Mouse (Mus musculus) stomach, embryonic 14.5 days (tissue): ENCODE results near the gene Dpagt1. TPM values are rescaled to one million over a fixed set of nuclear protein-coding genes. Genes with fewer than 3 reads are reported as not detected.

ENCODE experiments used
- ATAC-seq: fragments of 200-750 bp; cut with Nextera tagmentation; 2 replicates; pipeline ENCODE4 v1.8.0; 2017; ENCODE audit warnings: low read depth, moderate TSS enrichment; ENCODE audit not compliant: insufficient number of reproducible peaks, insufficient read depth, low FRiP score
- H3K27ac ChIP-seq: fragments of 300-500 bp; sonication (generic); 2 replicates; pipeline ENCODE4 v1.5.1; 2014; ENCODE audit warnings: mild to moderate bottlenecking, low read length, moderate library complexity, mixed read lengths
- H3K27me3 ChIP-seq: fragments of 300-500 bp; sonication (generic); 2 replicates; pipeline ENCODE4 v1.6.1; 2014; ENCODE audit warnings: low read length, control low read depth, mixed read lengths; ENCODE audit not compliant: control insufficient read depth, insufficient read depth
- H3K36me3 ChIP-seq: fragments of 300-500 bp; sonication (generic); 2 replicates; pipeline ENCODE4 v1.6.1; 2014; ENCODE audit warnings: mild to moderate bottlenecking, control low read depth, low read length, moderate library complexity, mixed read lengths; ENCODE audit not compliant: control insufficient read depth, insufficient read depth
- H3K4me1 ChIP-seq: fragments of 300-500 bp; sonication (generic); 2 replicates; pipeline ENCODE4 v1.6.1; 2014; ENCODE audit warnings: low read length, control low read depth, mixed read lengths; ENCODE audit not compliant: control insufficient read depth, insufficient read depth
- H3K4me2 ChIP-seq: fragments of 300-500 bp; sonication (generic); replicated peaks from 2 replicates; pipeline ENCODE4 v1.6.1; 2014; ENCODE audit warnings: low read depth, low read length, control low read depth
- H3K4me3 ChIP-seq: fragments of 300-500 bp; sonication (generic); 2 replicates; pipeline ENCODE4 v1.5.1; 2014; ENCODE audit warnings: low read depth, low read length, control low read depth
- H3K9ac ChIP-seq: fragments of 300-500 bp; sonication (generic); replicated peaks from 2 replicates; pipeline ENCODE4 v1.6.1; 2014; ENCODE audit warnings: low read depth, mild to moderate bottlenecking, control low read depth, low read length, moderate library complexity, mixed read lengths
- H3K9me3 ChIP-seq: fragments of 300-500 bp; sonication (generic); 2 replicates; pipeline ENCODE4 v1.6.1; 2016; ENCODE audit warnings: low read depth, low read length, control low read depth; ENCODE audit not compliant: control insufficient read depth
- WGBS: fragments of 180-500 bp; shearing (Covaris S2); extraction: QIAGEN DNeasy Blood & Tissue Kit; methylation state at CpG from one replicate; pipeline ENCODE4 v1.1.7; 2014; 5-methylcytosine and 5-hydroxymethylcytosine counted together
- polyA plus RNA-seq: library from polyadenylated mRNA; unstranded; fragments of >200 nt; fragmentation: Nextera tagmentation; extraction: Ambion mirVana; gene quantifications from 2 replicates; pipeline ENCODE4 v1.2.1, GENCODE M21; 2014

The Dpagt1 gene
- polyA plus RNA-seq, 1 experiment from 2014 or later = 46.7 TPM

- 65% methylated on average over 3 of the region's 3 CpGs for WGBS
- Histone ChIP-seq H3K9ac (no peak overlapping the region), H3K27ac (no peak overlapping the region), H3K9me3 (no peaks in the 10 kb centered on the region), H3K4me3 (no peak overlapping the region), H3K36me3 (peaks cover 21% of the 10 kb centered on the region), H3K27me3 (no peaks in the 10 kb centered on the region), H3K4me1 (peaks cover 12% of the 10 kb centered on the region), H3K4me2 (0 out of 2 replicates have a peak overlapping the region, but pooled peaks have one; percentile 83)
- peak; percentile 34; the same call in 1 of the 2 replicates for ATAC-seq
Measured at GRCm38 (mm10) chr9:44342173-44342572, 16.4 kb downstream of the Dpagt1 start.

GRCm38 (mm10) chr9:44342605-44343004 lies 16.8 kb downstream of the Dpagt1 start:
- 74% methylated on average over 1 of the region's 1 CpGs for WGBS
- Histone ChIP-seq H3K4me3 (peak overlapping the region; percentile 73), H3K36me3 (peaks cover 16% of the 10 kb centered on the region), H3K9ac (no peak overlapping the region), H3K9me3 (no peaks in the 10 kb centered on the region), H3K4me2 (peak overlapping the region; percentile 83), H3K27me3 (no peaks in the 10 kb centered on the region), H3K27ac (peak overlapping the region; percentile 96; the same call in 1 of the 2 replicates), H3K4me1 (peaks cover 8% of the 10 kb centered on the region; the same call in 1 of the 2 replicates)
- no peak for ATAC-seq

GRCm38 (mm10) chr9:44343290-44343689 lies 17.5 kb downstream of the Dpagt1 start:
- Histone ChIP-seq H3K27ac (peak overlapping the region; percentile 96), H3K4me2 (peak overlapping the region; percentile 83), H3K27me3 (no peaks in the 10 kb centered on the region), H3K9ac (peak overlapping the region; percentile 78), H3K36me3 (peaks cover 18% of the 10 kb centered on the region), H3K9me3 (no peaks in the 10 kb centered on the region), H3K4me3 (peak overlapping the region; percentile 73), H3K4me1 (peaks cover 6% of the 10 kb centered on the region; the same call in 1 of the 2 replicates)
- WGBS = 4% methylated on average over 6 of the region's 6 CpGs
- peak; percentile 54; the same call in 1 of the 2 replicates for ATAC-seq

GRCm38 (mm10) chr9:44343781-44344421 lies 18.1 kb downstream of the Dpagt1 start, which contains the start of gene Hmbs:
TSS of gene Hmbs (minus strand) at chr9:44344228.
- under 1% methylated on average over 39 of the region's 39 CpGs for WGBS
- peak within 1 kb of the TSS; percentile 96 for H3K27ac ChIP-seq
- H3K36me3 ChIP-seq = peaks cover 19% of the 10 kb centered on the region

GRCm38 (mm10) chr9:44345570-44346433 lies 20.0 kb downstream of the Dpagt1 start:
- Histone ChIP-seq H3K27ac (no peak overlapping the region), H3K9ac (no peak overlapping the region), H3K4me1 (peaks cover 6% of the 10 kb centered on the region; the same call in 1 of the 2 replicates), H3K36me3 (peaks cover 19% of the 10 kb centered on the region), H3K4me2 (no peak overlapping the region), H3K27me3 (no peaks in the 10 kb centered on the region), H3K4me3 (no peak overlapping the region), H3K9me3 (no peaks in the 10 kb centered on the region)
- WGBS = 87% methylated on average over 6 of the region's 6 CpGs
- no peak for ATAC-seq

More at GRCm38 (mm10) chr9:44343781-44344421, 18.1 kb downstream of the Dpagt1 start, which contains the start of gene Hmbs:
- Histone ChIP-seq H3K27me3 (no peaks in the 10 kb centered on the region), H3K4me3 (peak within 1 kb of the TSS; percentile 73), H3K4me2 (peak within 1 kb of the TSS; percentile 83), H3K9ac (peak within 1 kb of the TSS; percentile 78), H3K4me1 (peaks cover 6% of the 10 kb centered on the region; the same call in 1 of the 2 replicates), H3K9me3 (no peaks in the 10 kb centered on the region)
- ATAC-seq = peak; percentile 94

- peaks cover 6% of the 10 kb centered on the region; the same call in 1 of the 2 replicates for H3K4me1 ChIP-seq
- peaks cover 31% of the 10 kb centered on the region for H3K36me3 ChIP-seq
- no peaks in the 10 kb centered on the region for H3K27me3 ChIP-seq
- ATAC-seq = no peak
- H3K4me2 ChIP-seq = no peak overlapping the region
- no peak overlapping the region for H3K4me3 ChIP-seq
- H3K9me3 ChIP-seq = no peaks in the 10 kb centered on the region
- H3K9ac ChIP-seq = no peak overlapping the region
- H3K27ac ChIP-seq = no peak overlapping the region
- WGBS = 90% methylated on average over 9 of the region's 9 CpGs
Measured at GRCm38 (mm10) chr9:44347166-44347565, 21.3 kb downstream of the Dpagt1 start.

- no peaks in the 10 kb centered on the region for H3K9me3 ChIP-seq
Measured at GRCm38 (mm10) chr9:44347621-44348020, 21.8 kb downstream of the Dpagt1 start.

GRCm38 (mm10) chr9:44348546-44348945 lies 22.7 kb downstream of the Dpagt1 start:
- ATAC-seq = no peak
- no peak overlapping the region for H3K27ac ChIP-seq
- WGBS = 98% methylated on average over 4 of the region's 4 CpGs
- no peak overlapping the region for H3K4me3 ChIP-seq
- no peak overlapping the region for H3K4me2 ChIP-seq
- H3K9ac ChIP-seq = no peak overlapping the region
- no peaks in the 10 kb centered on the region for H3K4me1 ChIP-seq
- H3K36me3 ChIP-seq = peaks cover 45% of the 10 kb centered on the region
- H3K27me3 ChIP-seq = no peaks in the 10 kb centered on the region
- H3K9me3 ChIP-seq = no peaks in the 10 kb centered on the region

More at GRCm38 (mm10) chr9:44347621-44348020, 21.8 kb downstream of the Dpagt1 start:
- Histone ChIP-seq H3K9ac (no peak overlapping the region), H3K27me3 (no peaks in the 10 kb centered on the region), H3K36me3 (peaks cover 36% of the 10 kb centered on the region), H3K27ac (no peak overlapping the region), H3K4me2 (no peak overlapping the region), H3K4me3 (no peak overlapping the region), H3K4me1 (peaks cover 6% of the 10 kb centered on the region; the same call in 1 of the 2 replicates)
- 86% methylated on average over 4 of the region's 4 CpGs for WGBS
- no peak for ATAC-seq
